Mouse (Mus musculus): Measurements from ENCODE around the gene Aida.
"Not testable (repeated sequence)": the region's sequence is repeated elsewhere in the genome, so short reads cannot be mapped to it uniquely, and the experiment has no call there.

Aida gene

GRCm38 (mm10) chr1:183320708-183321107 is 24.3 kb downstream of the Aida start:
- DNase-seq: no peak

GRCm38 (mm10) chr1:183322496-183322895 is 26.1 kb downstream of the Aida start:
- DNase-seq: not testable (repeated sequence)

DNA sequence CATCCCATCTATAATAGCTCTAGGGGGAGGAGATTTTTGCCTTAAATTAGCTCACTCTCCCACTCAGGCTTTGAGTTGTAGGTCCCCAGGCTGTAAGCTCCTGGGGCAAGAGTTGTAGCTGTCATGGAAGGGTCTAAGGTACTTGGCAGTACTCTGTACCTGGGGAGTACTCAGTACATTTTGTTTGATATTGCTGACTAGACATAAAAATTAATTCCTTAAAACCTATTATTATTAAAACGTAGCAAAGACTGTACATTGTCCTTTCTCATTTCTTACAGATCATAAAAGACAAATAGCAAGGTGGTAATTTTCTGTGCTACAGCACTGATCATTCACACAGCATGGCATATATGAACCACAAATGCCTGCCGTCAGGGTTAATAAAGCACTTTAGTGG is 27.5 kb downstream of the Aida start:
- no peak for DNase-seq

DNA sequence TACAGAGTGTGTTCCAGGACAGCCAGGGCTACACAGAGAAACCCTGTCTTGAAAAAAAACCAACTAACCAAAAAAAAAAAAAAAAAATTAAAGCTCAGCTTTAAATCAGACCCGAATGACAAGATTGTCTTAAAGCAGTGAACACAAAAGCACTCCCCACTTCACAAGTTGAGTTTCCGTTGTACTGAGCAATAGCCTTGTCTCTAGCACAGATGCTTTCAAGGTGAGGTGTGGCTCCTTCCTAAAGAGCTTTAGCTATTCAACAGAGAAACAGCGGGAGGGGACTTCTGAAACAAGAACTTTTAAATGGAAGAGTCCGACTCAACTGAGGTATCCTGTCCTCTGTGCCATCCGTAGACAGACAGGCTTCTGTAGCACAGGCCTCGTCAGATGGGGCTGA is 28.0 kb downstream of the Aida start:
- no peak for DNase-seq

GRCm38 (mm10) chr1:183327171-183327570 is 30.8 kb downstream of the Aida start:
- DNase-seq: no peak

GRCm38 (mm10) chr1:183342902-183343301 is 46.5 kb downstream of the Aida start:
- not testable (repeated sequence) for DNase-seq

DNA sequence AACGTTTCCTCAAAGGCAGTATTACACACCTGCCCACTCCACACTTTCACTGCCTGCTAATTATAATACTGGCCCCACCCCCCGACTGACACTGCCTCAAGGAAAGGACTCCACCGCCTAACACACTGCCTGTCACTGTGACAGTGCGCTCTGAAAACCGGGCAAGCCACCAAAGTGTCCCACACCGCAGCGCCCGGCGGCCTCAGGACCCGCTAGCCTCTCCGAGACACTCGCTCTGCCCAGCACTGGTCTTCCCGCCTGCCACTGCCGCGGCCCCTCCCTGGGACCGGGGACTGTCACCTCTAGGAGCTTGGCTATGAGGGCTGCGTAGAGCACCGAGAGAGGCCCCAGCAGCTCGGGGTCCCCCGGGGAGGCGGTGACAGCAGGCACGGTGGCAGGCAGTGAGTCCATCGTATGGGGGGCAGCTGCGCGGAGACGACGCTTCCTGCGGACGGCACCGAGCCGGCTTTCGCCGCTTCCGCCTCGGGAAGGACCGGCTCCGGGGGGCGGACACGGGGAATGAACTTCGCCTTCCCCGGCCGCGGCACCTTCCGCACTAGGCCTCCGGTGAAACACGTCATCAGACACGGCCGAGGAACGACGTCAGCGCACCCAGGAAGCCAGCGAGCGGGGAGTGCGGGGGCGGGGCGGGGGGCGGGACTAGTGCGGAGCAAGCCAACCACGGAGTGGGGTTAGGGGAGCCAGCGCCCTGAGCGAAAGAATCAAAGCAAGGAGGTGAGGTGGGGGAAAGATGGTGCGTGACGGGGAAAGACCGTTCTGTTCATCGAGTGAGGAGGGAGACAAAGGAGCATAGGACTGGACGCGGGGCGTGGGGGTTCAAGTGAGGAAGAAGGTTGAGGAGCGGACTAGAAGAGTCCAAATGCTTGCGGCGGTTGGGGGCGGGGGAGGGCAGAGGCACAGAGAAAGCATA is 48.8 kb downstream of the Aida start:
- DNase-seq: peak; percentile 86 to 92

DNA sequence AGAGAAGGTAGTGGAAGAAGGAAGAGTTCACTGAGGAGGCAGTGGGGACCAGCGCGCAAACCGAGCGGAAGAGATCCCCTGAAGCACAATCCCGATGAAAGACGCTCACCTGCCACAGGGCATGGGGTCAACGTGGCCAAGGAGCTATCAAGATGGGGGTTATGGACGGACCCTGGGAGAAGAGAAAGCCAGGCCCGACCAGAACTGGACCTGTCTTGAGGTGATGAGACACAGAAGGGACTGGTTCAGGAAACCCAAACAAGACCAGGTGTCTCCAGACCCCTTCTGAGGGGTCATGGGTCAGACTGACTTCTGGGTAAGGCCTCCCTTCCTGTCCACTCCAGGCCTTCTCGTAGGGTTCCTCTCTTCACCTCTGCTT is 49.4 kb downstream of the Aida start:
- DNase-seq: no peak

DNA sequence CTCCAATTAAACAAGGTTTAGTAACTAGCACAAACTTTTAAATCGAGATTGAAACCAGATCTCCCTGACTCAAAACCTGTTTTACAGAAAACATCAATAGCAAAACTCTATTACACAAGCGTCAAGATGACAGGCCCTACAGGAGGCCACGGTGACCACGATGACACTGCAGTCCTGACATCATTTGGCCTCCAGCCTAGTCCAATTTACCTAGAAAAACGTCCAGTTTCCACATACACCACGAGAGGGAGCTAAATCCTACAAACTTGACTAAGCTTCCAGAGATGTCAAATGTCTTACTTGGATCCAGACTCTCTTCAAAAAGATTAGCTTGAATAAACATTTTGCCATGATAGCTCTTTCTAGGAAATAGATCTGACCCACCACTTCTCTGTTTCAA is 53.5 kb downstream of the Aida start:
- peak; percentile 54 to 79 for DNase-seq

- no peak for DNase-seq
Observed at GRCm38 (mm10) chr1:183358901-183359300, 62.5 kb downstream of the Aida start.

DNA sequence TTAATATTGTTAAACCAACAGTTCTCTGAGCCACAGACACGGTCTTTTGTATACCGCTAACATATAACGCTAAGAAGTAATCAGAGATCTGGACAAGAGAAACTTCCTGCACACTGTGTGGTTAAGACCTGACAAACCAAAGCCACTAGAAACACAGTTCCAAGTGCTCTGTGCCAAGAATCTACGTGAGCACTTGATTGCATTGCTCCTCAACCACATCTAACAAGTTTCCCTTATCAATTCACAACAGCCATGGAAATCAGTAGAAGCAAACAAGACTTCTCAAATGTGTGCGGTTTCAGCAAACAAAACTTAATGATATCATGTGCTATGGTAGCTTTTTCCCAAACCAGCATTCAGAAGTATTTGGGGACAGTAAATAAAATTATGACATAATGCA is 65.9 kb downstream of the Aida start:
- no peak for DNase-seq

- no peak for DNase-seq
Observed at GRCm38 (mm10) chr1:183362729-183363576, 66.6 kb downstream of the Aida start.

DNA sequence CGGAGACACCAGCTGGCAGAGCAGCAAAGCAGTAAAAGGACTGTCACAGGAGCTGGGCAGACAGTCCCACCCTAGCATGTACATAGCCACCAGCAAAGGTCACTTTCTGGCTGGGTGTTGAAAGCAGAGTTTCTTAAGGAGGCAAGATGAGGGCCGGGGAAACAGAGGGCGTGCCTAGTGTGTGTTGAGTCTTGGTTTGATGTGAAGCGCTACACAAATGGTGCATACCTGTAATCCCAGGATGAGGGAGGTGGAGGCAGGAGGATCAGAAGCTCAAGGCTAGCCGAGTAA is 67.1 kb downstream of the Aida start:
- no peak for DNase-seq

- DNase-seq: no peak
Observed at GRCm38 (mm10) chr1:183366361-183366760, 70.0 kb downstream of the Aida start.

DNA sequence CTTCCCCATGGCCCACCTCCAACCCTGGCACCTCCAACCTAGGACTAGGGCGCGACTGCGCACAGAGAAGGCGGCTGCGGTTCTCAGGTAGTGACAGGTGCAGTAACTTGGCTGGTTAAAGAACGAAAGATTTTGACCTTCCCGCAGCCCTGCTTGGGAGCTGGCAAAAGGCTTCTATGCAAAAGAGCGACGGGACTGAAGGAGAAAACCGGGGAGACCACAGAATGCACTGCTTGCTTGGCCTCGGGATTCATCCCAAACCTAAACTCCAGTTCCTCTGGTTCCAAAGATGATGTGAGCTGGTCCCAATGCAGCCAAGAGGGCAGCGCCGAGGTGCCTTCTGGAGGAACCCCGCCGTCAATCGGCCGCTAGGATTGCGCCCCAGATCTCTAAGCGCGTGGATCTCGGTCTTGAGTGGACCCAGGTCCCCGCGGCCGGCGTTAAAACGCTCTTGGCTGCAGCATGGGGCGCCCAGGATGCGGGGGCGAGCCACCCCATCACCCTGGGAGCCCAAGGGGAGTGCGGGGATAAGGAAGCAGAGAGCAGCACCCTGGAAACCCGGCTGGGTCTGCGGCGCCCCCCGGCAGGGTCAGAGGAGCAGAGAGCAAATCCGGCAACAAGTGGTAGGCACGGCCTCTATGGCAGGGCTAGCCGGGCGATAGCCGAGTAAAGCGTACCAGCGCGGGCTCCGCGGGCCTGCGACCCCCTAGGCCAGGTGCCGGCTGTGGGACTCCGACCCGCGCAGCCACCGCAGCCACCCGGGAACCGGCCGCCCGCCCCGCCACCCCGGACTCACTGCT is 72.4 kb downstream of the Aida start:
- peak; percentile 59 to 63 for DNase-seq

GRCm38 (mm10) chr1:183369427-183370014 is 73.1 kb downstream of the Aida start, which contains the start of gene Mia3:
TSS of gene Mia3 (minus strand) at chr1:183369553.
- DNase-seq: peak; percentile 98 to 99

DNA sequence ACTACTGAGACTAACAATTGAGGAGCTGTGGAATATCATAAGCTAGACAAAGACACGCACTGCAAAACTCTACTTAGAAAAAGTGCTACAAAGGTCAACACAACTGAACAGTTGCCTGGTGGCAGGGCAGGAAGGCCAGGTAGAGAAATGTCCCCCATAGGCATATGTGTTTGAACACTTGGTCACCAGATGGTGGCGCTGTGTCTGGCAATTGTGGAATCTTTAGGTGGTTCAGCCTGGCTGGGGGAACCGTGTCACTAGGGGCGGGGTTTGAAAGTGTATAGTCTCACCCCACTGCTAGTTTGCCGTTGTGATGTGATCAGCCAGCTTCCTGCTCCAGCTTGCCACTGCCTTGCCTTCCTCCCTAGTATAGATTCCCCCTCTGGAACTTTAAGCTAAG is 78.3 kb downstream of the Aida start:
- DNase-seq: no peak
